Mouse (Mus musculus): Measurements from ENCODE around the gene Ercc6. TPM values are rescaled to one million over a fixed set of nuclear protein-coding genes. Genes with fewer than 3 reads are reported as not detected.

The Ercc6 gene
- total RNA-seq, 2 experiments from 2014 or later: 5.3 to 5.9 TPM

DNA sequence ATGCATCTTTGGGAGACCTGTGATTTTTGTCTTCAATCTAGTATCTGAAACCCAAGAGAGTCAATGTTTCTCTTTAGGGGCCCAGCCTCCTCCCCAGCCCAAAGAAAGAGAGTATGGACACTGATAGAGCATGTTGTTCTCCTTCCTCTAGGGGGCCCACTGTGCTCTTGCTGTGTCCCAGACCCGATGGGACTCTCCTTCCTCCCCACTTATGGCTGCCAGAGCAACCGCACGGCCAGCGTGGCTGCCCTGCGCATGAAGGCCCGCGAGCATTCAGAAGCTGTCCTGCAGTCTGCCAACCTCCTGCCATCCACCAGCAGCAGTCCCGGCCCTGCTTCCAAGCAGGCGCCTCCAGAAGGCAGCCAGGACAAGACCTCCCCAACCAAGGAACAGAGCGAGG is 115.3 kb downstream of the Ercc6 start:
- ATAC-seq (replicated peaks; ENCODE audit: low FRiP score, poor library complexity, severe bottlenecking): no peak

Other genes with a start within 250 kb of the Ercc6 start
- gene Ogdhl, start 191.5 kb upstream of the Ercc6 start, total RNA-seq (2015; ENCODE audit: low replicate concordance): 0.42 TPM in 1 of 2 replicates, not detected in the other
- gene Ogdhl, start 191.5 kb upstream of the Ercc6 start, total RNA-seq (2017; ENCODE audit: low replicate concordance): not detected in 2 replicates
- gene 1700024G13Rik, start 125.1 kb upstream of the Ercc6 start, total RNA-seq (2015; ENCODE audit: low replicate concordance): not detected in 2 replicates
- gene 1700024G13Rik, start 125.1 kb upstream of the Ercc6 start, total RNA-seq (2017; ENCODE audit: low replicate concordance): not detected in 2 replicates
- gene Slc18a3, start 48.7 kb upstream of the Ercc6 start, total RNA-seq (2015; ENCODE audit: low replicate concordance): not detected in 2 replicates
- not detected in 2 replicates for gene Slc18a3, start 48.7 kb upstream of the Ercc6 start, total RNA-seq (2017; ENCODE audit: low replicate concordance)
- gene Chat, start 47.5 kb upstream of the Ercc6 start, total RNA-seq (2015; ENCODE audit: low replicate concordance): not detected in 2 replicates
- gene Chat, start 47.5 kb upstream of the Ercc6 start, total RNA-seq (2017; ENCODE audit: low replicate concordance): not detected in 2 replicates
- gene Prrxl1, start 85.9 kb downstream of the Ercc6 start, total RNA-seq (2015; ENCODE audit: low replicate concordance): not detected in 2 replicates
- gene Prrxl1, start 85.9 kb downstream of the Ercc6 start, total RNA-seq (2017; ENCODE audit: low replicate concordance): not detected in 2 replicates
- not detected in 2 replicates for gene 3425401B19Rik, start 171.8 kb downstream of the Ercc6 start, total RNA-seq (2015; ENCODE audit: low replicate concordance)
- not detected in 2 replicates for gene 3425401B19Rik, start 171.8 kb downstream of the Ercc6 start, total RNA-seq (2017; ENCODE audit: low replicate concordance)

Measured in erythroid progenitor cell, adult 5-6 weeks (primary cell).